Mouse (Mus musculus): ENCODE data around the gene St6gal1.

GRCm38 (mm10) chr16:23288103-23288502 is 63.6 kb downstream of the St6gal1 start:
- TF ChIP-seq CTCF (IDR thresholded peaks at IDR 0.05; ENCODE audit: control insufficient read depth, insufficient read depth, insufficient replicate concordance, low read depth, low read length): no peak
- no peak for TF ChIP-seq POLR2A (IDR thresholded peaks at IDR 0.05; ENCODE audit: control insufficient read depth, low read depth, low read length)
